Mouse (Mus musculus) lung, adult 18-20 months (tissue): ENCODE data around the gene Plscr4.

Experiments used
- DNase-seq, 2 experiments: peaks; one replicate each; pipeline ENCODE4 v3.0.0; 2022; ENCODE audit warnings: mixed read lengths in 2 of 2

Gene Plscr4

DNA sequence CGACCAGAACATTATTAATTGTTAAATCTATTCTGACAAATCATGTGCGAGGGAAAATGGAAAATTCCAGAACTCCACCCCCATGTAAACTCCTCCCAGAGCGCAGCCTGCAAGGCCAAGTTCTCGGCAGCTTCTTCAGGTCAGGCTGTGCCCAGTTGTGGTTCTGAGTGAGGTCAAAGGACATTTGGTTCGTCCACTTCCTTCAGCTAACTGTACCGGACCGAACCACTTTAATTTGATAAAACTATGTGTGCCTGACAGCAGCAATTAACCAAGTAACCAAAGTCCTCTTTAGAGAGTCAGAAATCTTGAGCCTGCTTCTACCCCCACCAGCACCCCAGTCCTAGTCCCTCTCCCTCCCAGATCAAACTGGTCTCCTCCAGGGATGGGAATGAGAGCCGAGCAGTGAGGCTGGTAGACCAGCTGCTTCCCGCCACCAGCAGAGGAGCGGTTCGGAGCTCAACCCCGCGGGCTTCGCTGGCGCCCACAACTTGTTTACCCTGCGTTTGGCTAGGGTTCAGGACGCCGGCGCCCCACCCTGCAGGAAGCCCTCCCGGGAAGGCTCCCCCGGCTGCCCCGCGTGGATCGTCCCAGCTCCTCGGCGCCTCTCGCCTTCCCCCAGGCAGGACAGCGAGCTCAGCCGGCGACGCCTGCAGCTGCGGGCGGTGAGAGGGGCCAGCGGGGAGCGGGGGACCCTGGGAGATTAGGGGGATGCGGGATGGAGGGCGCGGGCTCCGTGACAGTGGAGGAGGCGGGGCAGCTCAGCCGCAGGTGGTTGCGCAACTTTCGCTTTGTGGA is at the start of gene Plscr4:
TSS of gene Plscr4 (plus strand) at position 113 of the 798 bp plus-strand sequence.
- DNase-seq = peak; percentile 80 to 86

DNA sequence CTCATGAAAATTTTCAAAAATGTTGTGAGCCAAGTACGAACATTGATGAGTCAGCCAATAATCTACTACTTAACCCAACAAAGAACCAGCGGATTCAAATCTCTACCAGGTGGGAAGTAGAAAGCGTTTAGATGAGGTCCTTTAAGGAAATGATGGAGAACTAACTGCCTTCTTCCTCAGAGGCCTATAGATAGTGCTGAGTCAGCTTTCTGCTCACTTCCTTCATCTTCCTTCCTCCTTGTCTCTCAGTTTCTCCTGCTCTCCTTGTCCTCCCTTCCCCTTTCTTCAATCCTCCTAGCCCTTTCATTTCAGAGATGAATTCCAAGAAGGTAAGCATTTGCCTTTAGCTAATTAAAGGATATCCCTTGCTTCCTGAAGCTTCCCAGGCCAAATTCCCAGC is 46.9 kb upstream of the Plscr4 start:
- DNase-seq = no peak

DNA sequence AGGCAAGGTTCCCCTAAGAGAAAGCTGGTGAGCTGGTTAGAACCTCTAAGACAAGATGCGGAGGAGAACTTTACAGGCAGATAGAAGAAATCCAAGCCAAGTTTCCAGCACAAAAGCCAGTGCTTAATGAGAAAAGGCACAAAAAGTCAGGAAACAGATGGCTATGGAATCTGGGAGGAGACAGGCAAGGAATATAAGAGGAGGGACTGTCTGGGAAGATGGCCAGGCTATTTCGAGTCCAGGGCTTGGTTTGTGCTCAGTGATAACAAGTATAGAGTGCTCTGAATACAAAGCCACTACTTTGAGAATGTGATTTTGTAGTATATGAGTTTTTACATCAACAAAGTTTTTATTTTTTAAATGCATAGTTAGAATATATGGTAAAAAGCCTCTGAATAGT is 45.1 kb upstream of the Plscr4 start:
- peak in 1 of 2 experiments; percentile 18 for DNase-seq

DNA sequence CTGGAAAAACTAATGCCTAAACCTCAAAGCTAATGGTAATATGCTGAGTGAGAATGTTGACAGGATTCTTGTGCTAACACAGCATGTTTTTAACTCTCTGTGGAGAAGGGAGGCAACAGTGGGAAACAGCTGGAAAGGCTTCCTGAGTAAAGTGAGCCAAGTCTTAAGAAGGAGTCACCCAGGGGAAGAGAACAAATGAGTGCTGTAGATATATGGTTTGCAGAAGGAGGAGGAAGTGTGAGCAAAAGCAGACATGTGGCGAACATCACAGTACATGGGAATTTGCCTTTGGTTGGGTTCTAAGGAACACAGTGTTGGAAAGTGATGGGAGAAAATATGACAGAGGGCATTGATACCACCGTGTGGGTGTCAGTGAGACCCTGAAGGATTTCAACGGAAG is 43.5 kb upstream of the Plscr4 start:
- DNase-seq = no peak

DNA sequence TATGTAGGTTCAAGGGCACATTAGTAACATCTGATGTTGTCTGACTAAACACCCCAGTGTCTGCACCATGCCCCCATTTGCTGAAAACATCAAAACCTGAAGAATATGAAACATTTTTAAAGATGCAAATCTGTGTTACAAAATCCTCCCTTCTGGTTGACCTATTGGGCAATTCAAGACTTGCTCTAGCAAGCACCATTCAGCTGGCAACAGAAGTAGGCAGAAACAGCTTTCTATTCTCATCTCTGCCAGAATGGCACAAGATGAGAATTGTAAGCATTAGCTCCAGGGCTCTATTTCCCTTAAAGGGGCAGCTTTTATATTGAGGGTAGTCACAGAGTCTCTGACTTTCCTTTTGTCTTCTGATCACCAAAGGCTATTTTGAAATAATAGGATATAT is 19.4 kb upstream of the Plscr4 start:
- peak in 1 of 2 experiments; percentile 21 for DNase-seq

DNA sequence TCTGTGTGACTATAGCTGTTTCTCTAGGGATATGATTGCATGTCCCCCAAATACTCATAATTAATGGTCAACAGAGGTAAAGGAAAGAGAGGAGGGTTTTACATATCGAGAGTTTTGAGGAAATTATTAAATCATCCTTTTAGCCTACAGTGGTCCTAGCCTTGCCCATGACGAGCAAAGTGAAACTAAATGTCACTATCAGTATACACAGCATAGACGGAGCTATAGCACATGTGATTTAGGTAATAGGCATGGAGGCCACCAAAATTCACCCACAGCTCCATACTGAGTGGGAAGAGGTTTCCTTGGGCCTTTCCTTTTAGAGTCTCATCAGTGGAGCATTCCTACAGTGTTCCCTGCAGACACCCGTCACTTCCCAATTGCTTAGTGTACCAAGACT is 15.7 kb upstream of the Plscr4 start:
- DNase-seq = no peak

DNA sequence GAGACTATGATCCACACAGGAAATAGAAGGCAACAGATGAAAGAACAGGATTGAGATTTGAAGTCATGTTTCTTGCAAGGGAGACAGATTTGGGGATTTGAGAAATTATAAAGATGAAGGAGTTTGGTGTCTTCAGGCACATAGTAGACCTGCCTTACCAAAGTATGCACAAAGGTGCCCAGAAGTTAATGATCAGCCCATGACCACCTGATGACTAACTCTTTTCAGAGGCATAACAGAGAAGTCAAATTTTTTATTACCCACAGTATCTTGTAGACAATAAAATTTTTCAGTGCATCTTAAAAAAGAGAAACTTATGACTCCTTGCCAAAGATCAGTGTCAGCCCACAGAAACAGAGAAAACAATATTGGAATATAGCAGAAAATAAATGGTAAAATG is 12.6 kb upstream of the Plscr4 start:
- no peak for DNase-seq

DNA sequence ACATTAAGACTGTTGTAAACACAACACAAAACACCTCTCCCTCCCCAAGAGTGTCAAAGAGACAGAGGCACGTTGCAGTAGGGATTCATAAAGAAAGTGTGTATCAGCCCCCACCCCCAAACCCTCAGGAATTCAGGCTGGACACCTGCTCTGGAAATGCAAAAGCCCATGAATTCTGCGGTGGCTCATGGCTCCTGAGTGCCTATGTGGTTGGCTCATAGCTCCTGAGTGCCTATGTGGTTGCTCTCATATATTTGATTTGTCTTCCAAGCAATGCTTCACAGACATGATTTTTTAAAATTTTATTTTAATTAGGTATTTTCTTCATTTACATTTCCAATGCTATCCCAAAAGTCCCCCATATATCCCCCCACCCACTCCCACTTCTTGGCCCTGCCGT is 568 bp upstream of the Plscr4 start:
- no peak for DNase-seq

DNA sequence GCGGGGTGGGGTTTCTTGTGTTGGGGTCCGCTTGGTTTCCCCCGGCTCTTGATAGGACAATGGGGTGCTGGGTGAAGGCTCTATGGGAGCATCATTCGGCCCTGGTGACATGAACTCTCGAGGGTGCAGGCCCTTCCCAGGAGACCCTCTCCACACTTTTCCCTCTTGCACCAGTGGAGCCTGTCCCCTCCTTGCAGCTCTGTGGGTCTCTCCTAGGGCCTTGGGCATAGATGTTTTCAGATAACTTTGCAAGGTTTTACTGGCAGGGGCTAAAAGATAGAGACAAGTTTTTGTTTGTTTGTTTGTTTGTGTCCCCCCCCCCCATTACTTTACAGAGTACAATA is 858 bp downstream of the Plscr4 start:
- DNase-seq = no peak

DNA sequence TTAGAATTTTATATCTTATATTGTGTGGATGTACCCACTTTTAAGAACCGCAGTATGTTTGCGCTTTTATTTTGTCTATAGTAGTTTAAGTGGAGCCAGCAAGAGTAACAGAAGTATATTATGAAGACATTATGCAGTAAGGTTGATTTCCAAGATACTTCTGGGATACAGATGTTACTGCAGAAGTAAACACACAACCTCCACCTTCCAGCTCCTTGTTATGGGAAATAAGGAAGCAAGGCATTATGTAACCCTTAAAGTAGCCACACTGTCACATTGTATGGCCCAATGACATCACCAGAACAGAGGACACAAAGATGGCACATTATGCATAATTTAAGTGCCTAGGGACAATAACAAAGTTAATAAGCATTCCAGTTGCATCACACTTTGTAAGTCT is 1.2 kb downstream of the Plscr4 start:
- no peak for DNase-seq

DNA sequence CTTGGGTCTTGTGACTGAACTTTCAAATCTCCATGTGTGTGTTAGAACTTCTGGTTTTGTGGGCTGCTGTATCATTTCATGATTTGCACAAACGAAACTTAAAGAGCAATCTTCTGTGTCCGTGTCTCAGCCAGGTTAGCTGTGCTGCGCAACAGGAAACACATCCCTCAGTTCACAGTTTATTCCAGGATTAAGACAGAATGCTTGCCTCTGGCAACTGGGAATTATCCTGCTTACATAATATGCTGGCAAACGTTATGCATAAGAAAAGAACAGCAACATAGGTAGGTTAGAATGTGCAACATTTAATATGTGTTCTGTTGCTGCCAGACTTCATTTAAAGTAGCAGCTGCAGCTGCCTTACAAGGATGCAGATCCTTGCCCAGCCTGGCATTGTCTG is 10.6 kb downstream of the Plscr4 start:
- DNase-seq = no peak

DNA sequence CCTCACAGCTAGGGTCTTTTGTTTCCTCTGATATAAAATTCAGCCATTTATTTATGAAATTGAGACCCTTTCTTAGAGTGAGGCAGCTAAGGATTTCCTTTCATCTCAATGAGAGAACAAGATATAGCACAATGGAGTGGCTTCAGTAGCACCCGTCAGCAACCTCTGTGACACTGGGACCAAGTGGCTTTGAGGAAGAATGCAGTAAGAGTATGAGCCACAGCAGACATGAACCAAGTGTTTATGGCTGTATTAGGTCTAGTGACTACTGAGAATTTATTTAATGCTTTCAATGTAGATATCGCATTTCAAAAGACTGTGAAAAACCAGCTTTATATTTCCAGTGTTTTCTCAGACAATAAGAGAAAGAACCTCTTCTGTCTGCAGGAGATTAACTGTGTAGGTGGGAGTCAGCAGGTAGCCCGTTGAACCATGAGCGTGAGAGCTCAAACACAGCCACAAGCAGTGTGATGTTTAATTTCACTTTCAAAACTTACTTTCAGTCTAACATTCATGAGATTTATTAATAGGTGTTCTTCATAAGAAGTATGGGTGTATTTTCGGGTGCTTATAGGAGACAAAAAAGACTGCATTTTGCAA is 15.2 kb downstream of the Plscr4 start:
- DNase-seq = no peak

DNA sequence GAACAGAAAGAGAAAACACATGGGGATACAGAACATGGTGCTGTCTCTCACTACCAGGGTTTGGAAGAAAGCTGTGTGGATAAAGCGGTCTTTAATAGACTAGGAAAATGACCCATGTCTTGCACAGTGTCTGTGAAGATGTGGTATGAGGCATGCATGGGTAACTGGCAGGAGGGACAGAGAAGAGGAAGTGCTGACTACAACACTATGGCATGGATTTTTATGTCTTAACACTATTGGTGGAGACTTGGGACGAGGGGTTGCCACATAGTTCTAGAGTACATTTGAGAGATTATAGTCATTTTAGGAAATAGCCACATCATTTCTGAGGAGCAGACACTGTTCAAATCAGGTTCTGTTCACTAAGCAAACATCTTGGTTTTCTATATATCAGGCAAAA is 16.0 kb downstream of the Plscr4 start:
- DNase-seq = no peak

DNA sequence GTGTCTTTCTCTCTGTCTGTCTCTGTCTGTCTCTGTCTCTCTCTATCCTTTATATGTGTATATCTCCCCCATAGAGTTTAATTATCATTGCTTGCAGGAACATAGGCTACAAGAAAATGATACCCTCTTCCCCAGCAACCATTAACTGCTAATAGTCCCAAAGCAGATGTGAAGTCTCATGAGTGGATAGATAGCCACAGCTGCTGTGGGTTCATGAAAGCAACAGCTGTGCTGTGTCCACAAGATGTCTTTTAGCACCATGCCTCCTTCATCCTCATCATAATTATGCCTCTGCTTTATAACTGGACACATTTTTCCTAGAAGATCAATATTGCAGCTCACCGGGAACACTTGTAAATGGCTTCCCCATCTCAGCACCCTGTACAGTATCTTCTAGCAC is 17.1 kb downstream of the Plscr4 start:
- no peak for DNase-seq

DNA sequence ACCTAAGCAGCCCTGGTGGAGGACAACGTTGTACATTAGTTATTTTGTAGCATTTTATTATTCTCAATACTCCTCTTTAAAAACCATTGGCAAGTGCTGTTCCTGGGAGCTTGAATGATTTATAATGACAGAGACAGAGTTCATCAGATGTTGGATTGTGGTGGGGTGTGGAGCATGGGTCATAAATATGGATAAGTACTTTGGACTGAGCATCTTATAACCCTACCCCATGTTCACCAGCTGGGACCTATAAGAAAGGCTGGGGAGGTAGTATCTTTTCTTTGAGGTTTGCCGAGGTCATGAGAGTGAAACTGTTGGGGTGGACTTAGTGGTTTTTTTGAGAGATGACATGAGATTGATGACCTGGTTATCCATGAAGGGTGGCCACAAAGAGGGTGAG is 24.5 kb downstream of the Plscr4 start:
- DNase-seq = no peak

DNA sequence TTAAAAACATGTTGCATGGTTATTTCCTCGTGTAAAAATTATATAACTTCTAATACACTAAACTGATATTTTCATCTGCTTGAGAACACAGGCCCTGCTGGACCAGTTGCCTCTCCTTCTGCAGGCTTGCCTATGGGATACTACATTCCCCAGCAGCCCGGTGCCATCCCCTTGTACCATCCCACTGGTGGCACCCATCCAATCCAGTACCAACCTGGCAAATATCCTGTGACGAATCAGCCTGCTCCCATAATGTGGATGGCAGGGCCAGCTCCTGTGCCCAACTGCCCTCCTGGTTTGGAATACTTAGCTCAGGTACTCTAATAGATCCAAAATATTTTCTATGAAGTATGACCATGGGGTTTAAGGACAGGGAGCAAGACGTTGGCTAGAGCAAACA is 25.4 kb downstream of the Plscr4 start:
- DNase-seq = no peak

DNA sequence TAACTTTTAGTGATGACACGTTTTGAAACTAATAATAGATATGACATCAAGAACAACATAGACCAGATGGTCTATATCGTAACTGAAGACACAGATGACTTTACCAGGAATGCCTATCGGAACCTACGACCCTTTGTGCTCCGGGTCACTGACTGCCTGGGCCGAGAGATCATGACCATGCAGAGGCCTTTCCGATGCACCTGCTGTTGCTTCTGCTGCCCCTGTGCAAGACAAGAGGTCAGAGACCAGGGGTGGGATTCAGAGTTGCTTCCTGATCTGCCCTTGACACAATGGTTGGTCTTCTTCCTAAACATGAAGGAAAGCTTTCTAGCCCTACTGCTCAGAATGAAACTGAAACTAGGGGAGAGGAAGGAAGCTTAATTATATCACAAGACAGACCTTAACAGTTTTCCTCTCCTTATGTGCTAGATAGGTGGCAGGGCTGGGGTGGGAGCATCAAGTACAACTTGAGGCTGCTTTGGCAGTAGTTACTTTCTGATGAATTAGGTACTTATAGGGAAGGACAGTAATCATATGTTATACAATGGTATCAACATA is 27.6 kb downstream of the Plscr4 start:
- no peak for DNase-seq

DNA sequence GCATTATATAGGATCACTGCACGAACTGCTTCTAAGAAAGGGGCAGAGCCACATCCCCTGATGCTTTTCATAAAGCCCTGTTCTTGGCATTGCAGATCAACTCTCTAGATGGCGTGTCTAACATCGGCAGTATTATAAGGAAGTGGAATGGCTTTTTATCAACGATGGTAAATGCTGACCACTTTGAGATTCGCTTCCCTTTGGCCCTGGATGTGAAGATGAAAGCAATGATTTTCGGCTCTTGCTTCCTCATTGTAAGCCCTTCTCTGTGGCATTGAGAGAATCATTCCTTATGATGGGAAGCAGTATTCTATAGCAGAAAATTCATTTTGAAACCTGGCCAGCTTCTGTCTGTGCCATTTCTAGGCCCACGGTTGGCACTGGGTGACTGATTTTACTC is 32.7 kb downstream of the Plscr4 start:
- DNase-seq = no peak

DNA sequence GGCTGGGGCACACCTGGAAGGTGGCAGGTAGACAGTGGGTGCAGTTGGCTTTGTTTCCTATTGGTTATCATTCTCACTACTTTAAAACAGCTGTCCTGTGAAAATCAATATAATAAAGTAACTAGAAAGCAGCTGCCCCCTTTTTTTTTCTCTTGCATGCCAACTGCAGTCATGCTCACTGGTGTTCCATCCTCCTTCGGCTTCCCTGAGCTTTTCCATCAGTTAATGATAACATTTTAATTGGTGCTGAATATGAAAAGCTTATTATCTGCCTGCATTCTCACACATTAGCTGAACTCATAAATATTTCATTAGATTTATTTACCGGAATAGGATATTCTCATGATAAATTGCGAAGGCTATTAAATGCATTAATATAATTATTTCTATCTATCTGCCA is 33.1 kb downstream of the Plscr4 start:
- DNase-seq = no peak

DNA sequence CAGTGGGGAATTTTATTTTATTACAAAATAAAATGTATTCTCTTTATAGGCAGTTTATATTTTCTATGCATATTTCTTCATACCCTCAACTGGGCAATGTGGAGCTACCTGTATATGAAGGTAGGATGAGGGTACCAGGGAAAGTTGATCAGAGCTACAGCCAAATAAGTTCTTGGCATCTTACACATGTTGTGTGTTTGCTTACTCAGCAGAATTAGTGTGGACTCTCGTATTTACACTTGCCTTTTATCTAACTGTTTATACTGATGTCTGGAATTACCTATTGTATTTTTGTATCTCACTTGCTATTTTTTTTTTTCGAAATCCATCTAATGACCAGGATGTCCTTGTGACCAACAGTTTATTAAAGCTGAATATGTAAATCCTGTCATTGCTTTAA is 34.1 kb downstream of the Plscr4 start:
- no peak for DNase-seq

DNA sequence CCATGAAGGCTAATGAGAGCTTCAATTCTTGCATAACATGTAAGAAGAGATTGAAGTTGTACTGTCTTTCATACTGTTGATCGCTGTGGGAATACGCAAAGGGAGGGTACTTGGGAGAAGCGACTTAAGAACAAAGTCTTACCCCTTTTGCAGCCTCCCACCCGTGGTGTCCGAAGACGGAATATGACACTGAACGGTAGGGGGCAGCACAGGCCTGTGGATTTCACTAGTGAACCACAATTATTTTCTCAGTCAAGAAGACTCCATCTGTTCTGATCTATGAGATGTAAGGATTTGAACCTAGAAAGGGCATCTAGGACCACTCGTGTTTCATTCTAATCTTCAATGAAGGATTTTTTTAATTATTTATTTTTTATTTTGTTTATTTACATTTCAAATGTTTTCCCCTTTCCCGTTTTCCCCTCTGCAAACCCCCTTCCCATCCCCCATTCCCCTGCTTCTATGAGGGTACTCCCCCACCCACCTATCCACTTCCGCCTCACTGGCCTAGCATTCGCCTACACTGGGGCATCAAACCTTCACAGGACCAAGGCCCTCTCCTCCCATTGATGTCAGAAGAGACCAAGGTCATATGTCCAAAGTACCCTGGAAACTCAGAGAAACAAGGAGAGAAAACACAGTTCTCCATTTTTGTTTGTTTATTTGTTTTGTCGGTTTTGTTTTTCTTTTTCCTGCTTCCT is 42.7 kb downstream of the Plscr4 start:
- peak; percentile 66 to 77 for DNase-seq

DNA sequence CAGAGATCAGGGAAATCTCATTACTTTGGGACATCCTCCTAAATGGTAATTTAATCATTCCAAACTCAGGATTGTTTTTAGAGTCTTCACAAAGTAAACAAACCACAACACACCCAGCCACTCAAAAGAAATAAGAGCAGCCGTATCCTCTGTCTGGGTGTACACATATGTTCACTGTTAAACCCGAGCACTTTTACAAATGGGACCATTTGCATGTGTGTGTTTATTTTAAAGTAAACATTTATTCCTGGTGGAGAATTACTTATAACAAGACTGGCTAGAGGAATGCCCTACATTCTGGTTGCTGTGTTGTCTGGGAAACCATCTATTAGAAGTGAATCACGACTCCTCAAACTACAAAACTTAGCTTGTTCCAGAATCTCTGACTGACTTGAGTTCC is 47.1 kb downstream of the Plscr4 start:
- DNase-seq = no peak

DNA sequence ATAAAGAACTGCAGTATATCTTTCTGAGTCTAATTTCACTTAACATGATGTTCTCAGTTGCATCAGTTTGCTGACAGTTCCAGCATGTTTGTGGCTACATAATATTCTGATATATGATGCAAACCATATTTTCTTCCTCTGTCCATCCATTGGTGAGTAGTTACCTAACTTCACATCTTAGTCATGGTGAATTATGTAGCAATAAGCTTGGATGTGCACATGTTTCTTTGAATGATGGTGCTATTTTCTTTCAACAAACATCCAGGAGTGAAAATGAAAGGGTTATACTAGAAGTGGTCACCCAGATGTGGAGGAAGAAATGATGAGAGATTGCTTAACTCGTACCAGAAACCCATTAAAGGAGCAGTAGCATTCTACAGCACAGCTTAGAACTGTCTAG is 47.7 kb downstream of the Plscr4 start:
- DNase-seq = no peak

DNA sequence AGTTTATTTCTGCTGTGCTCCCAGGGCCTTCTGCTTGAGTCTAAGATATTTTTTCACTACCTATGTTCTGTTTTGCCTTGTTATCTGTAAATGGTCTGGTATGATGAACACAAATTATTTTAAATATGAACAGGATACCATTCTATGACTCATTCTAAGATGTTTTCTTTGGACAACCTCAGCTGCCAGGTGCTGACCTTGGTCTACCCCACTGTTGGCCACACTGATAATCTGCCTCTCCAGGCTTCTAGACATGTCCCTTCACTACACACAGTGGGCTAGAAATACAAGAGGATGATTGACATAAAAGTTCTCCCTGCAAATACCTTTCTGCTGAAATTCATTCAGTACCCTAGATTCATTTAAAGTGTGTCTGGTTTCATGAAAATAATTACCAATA is 54.5 kb downstream of the Plscr4 start:
- no peak for DNase-seq
